Mouse (Mus musculus): ENCODE results near the gene Cit. TPM values are rescaled to one million over a fixed set of nuclear protein-coding genes. Genes with fewer than 3 reads are reported as not detected.
"Not testable (repeated sequence)": the region's sequence is repeated elsewhere in the genome, so short reads cannot be mapped to it uniquely, and the experiment has no call there.

Cit gene
- total and polyA plus RNA-seq, 3 experiments, result 21.5 to 32.9 (median 24.1) TPM

DNA sequence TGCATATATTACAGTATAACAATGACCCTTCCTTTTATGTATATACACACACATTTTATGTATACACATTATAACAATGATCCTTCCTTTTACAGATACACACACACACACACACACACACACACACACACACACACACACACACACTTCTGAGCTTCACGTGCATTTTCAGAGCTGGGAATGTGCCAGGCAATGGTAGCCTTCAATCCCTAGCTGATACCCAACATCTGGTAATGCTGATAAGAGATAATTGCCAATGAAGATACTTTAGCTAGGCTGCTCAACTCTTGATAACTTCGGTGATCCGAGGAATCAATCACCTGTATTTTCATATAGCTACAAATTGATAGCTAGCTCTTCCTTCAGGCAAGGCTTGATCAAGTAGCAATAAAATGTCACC lies 32.8 kb upstream of the Cit start:
- H3K36me3 ChIP-seq (ENCODE audit: control insufficient read depth in 1 of 2, insufficient read depth in 2 of 2, low read length in 2 of 2), result peaks cover 0 to 2% of the 10 kb centered on the region in 2 experiments; a peak in 2 of 4 replicates
- H3K9me3 ChIP-seq (replicated peaks; ENCODE audit: insufficient read depth, low read length), result no peaks in the 10 kb centered on the region
- TF ChIP-seq ZC3H11A (IDR thresholded peaks at IDR 0.05; ENCODE audit: low read depth, low read length), result no peak
- peak; percentile 62; the same call in 1 of the 2 replicates for TF ChIP-seq TCF12 (IDR thresholded peaks at IDR 0.05; ENCODE audit: low read depth, low read length)
- no peak for TF ChIP-seq RCOR1 (IDR thresholded peaks at IDR 0.05; ENCODE audit: low read depth, low read length)
- TF ChIP-seq BHLHE40 (IDR thresholded peaks at IDR 0.05; ENCODE audit: borderline replicate concordance, low read depth, low read length), result peak; percentile 82
- 0 out of 2 replicates have a peak, but pooled peaks have one; percentile 25 for TF ChIP-seq ETS1 (IDR thresholded peaks at IDR 0.05; ENCODE audit: low read depth, low read length)
- TF ChIP-seq GATA1 (IDR thresholded peaks at IDR 0.05; ENCODE audit: low read depth, low read length), result peak; percentile 51
- 0 out of 4 replicates have a peak, but pooled peaks have one; percentile 31 to 41 for TF ChIP-seq EP300 (IDR thresholded peaks at IDR 0.05; ENCODE audit: low read depth in 1 of 2, low read length in 2 of 2)
- H3K9ac ChIP-seq (ENCODE audit: control insufficient read depth, low read depth, low read length, poor library complexity, severe bottlenecking), result no peak overlapping the region
- no peak overlapping the region for H3K27ac ChIP-seq (ENCODE audit: control insufficient read depth, low read depth, low read length)
- no peaks in the 10 kb centered on the region for H3K27me3 ChIP-seq (ENCODE audit: control insufficient read depth in 1 of 2, insufficient read depth in 2 of 2, low read length in 2 of 2)
- no peak overlapping the region for H3K4me3 ChIP-seq (ENCODE audit: control insufficient read depth in 1 of 2, insufficient read depth in 1 of 2, low read depth in 2 of 2, low read length in 2 of 2)
- peaks cover 0 to 11% of the 10 kb centered on the region in 2 experiments; a peak in 3 of 4 replicates for H3K4me1 ChIP-seq (ENCODE audit: control insufficient read depth in 1 of 2, insufficient read depth in 2 of 2, low read length in 2 of 2)
- DNase-seq (ENCODE audit: low read depth, low spot score), result no peak
- no peaks in the 10 kb centered on the region for H3K79me2 ChIP-seq (ENCODE audit: control insufficient read depth, insufficient read depth, low read length, poor library complexity)

DNA sequence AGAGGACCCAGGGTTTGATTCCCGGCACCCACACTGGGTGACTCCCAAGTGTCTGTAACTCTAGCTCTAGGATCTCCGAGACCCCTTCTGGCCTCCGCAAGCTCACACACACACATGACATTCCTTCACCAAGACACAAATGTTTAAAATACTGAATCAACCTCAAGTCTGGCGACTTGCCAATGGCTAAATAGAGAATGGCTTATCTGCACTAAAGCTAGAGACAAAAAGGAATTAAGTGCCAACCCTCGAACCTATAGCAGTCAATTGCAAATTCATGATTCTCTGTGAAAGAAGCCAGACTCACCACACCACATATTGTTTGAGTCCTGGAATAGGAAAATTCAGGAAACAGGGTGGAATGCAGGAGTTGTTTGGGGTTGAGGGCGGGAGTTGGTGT lies 28.1 kb upstream of the Cit start:
- DNase-seq (ENCODE audit: low read depth, low spot score), result peak; percentile 81
- TF ChIP-seq GATA1 (IDR thresholded peaks at IDR 0.05; ENCODE audit: low read depth, low read length) (peak; percentile 54), TBP (IDR thresholded peaks at IDR 0.05; ENCODE audit: low read depth, low read length) (no peak), SIN3A (IDR thresholded peaks at IDR 0.05; ENCODE audit: low read length) (0 out of 2 replicates have a peak, but pooled peaks have one; percentile 14), MYC (IDR thresholded peaks at IDR 0.05; ENCODE audit: low read depth, low read length) (peak; percentile 24; the same call in 1 of the 2 replicates)

DNA sequence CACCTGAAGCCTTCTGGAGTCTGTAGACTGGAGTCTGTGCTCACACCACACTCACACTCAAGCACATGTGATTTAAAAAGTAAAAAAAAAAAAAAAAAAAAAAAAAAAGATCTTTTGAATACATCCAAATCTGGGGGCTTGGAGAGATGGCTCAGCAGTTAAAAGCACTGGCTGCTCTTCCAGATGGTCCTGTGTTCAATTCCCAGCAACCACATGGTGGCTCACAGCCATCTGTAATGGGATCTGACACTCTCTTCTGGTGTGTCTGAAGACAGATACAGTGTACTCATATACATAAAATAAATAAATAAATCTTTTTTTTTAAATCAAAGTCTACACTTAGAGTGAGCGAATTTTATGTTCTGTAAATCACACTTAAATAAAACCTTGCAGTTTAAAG lies 27.4 kb upstream of the Cit start:
- DNase-seq (ENCODE audit: low read depth, low spot score); H3K79me2 ChIP-seq (ENCODE audit: control insufficient read depth, insufficient read depth, low read length, poor library complexity); H3K27me3 ChIP-seq (ENCODE audit: control insufficient read depth in 1 of 2, insufficient read depth in 2 of 2, low read length in 2 of 2); H3K36me3 ChIP-seq (ENCODE audit: control insufficient read depth in 1 of 2, insufficient read depth in 2 of 2, low read length in 2 of 2); H3K9ac ChIP-seq (ENCODE audit: control insufficient read depth, low read depth, low read length, poor library complexity, severe bottlenecking); H3K27ac ChIP-seq (ENCODE audit: control insufficient read depth, low read depth, low read length); H3K9me3 ChIP-seq (replicated peaks; ENCODE audit: insufficient read depth, low read length); H3K4me3 ChIP-seq (ENCODE audit: control insufficient read depth in 1 of 2, insufficient read depth in 1 of 2, low read depth in 2 of 2, low read length in 2 of 2): not testable (repeated sequence)
- peaks cover 0 to 14% of the 10 kb centered on the region in 2 experiments; a peak in 3 of 4 replicates for H3K4me1 ChIP-seq (ENCODE audit: control insufficient read depth in 1 of 2, insufficient read depth in 2 of 2, low read length in 2 of 2)

More for the DNA sequence above, 28.1 kb upstream of the Cit start:
- no peak overlapping the region for H3K27ac ChIP-seq (ENCODE audit: control insufficient read depth, low read depth, low read length)
- H3K36me3 ChIP-seq (ENCODE audit: control insufficient read depth in 1 of 2, insufficient read depth in 2 of 2, low read length in 2 of 2), result peaks cover 0 to 3% of the 10 kb centered on the region in 2 experiments; a peak in 2 of 4 replicates
- no peaks in the 10 kb centered on the region for H3K9me3 ChIP-seq (replicated peaks; ENCODE audit: insufficient read depth, low read length)
- H3K9ac ChIP-seq (ENCODE audit: control insufficient read depth, low read depth, low read length, poor library complexity, severe bottlenecking), result no peak overlapping the region
- H3K27me3 ChIP-seq (ENCODE audit: control insufficient read depth in 1 of 2, insufficient read depth in 2 of 2, low read length in 2 of 2), result no peaks in the 10 kb centered on the region
- H3K4me1 ChIP-seq (ENCODE audit: control insufficient read depth in 1 of 2, insufficient read depth in 2 of 2, low read length in 2 of 2), result peaks cover 0 to 14% of the 10 kb centered on the region in 2 experiments; a peak in 3 of 4 replicates
- H3K79me2 ChIP-seq (ENCODE audit: control insufficient read depth, insufficient read depth, low read length, poor library complexity), result no peaks in the 10 kb centered on the region
- H3K4me3 ChIP-seq (ENCODE audit: control insufficient read depth in 1 of 2, insufficient read depth in 1 of 2, low read depth in 2 of 2, low read length in 2 of 2), result no peak overlapping the region

All from MEL (cell line).